In the genomic region with DNA sequence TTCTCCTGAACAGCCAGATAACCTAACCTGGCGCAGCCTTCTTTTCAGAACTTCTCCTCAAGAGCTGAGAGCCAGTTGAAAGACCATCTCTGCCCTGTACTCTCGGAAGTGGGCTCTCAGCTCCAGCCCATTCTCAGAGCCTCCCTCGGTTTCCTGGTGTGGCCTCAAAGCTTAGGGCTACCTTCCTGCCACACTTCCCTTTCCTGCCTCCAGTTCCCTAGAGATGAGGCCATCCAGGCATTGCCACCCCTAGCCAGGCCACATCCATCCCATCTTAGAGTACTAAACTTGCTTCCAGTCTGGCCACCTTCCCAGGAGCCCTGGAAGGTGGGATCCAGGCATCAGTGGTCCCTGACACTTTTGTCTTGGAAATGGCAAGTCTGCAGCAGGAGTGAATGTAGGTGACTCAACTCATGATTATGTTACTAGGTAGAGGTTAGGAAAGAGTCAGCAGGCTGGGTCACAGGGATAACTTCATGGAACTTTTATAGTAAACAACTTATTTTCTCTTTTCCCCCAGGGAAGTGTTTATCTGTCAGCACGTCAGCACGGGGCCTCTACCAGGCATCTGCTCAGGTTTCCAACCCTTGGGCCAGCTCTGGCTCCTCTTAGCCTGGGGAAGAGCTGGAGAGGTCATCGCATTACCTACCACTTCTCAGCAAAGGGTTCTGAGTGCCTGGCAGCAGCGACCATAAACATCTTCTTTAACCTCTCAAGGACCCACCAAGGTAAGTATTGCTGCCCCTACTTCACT, we compare ENCODE assay signal across 8 mouse cellular contexts. TPM values are rescaled to one million over a fixed set of nuclear protein-coding genes. Genes with fewer than 3 reads are reported as not detected.
DNase-seq lines count a peak whose midpoint lies in the region; ATAC-seq and TF ChIP-seq lines count a peak whose summit lies in the region.

No protein-coding gene starts in this region.

- no peak for TF ChIP-seq CTCF in liver, embryonic 14.5 days (IDR thresholded peaks at IDR 0.05; ENCODE audit: low read depth)

- H3K9me3 ChIP-seq in liver, embryonic 14.5 days (ENCODE audit: control insufficient read depth, low read length) = no peaks in the 10 kb centered on the region

- H3K36me3 ChIP-seq in liver, embryonic 14.5 days (replicated peaks; ENCODE audit: control insufficient read depth, insufficient read depth, low read depth) = peaks cover 3% of the 10 kb centered on the region

- peak overlapping the region; percentile 81 to 87 for H3K4me3 ChIP-seq in liver, embryonic 14.5 days (ENCODE audit: insufficient read depth in 1 of 2, low read depth in 2 of 2, low read length in 2 of 2)

- H3K27me3 ChIP-seq in liver, embryonic 14.5 days (ENCODE audit: control insufficient read depth, insufficient read depth, low read length) = no peaks in the 10 kb centered on the region

- DNase-seq in kidney, adult 18-20 months = peak; percentile 55
- DNase-seq in kidney, adult 8-10 months = no peak
- DNase-seq in heart, postnatal 36 days = peak; percentile 26 to 37
- DNase-seq in liver, embryonic 14.5 days (ENCODE audit: low read depth in 3 of 3, low spot score in 3 of 3) = no peak
- no peak for DNase-seq in yolk sac, embryonic 10.5 days (ENCODE audit: low spot score)
- DNase-seq in layer of hippocampus, adult 11-12 months (ENCODE audit: low spot score) = no peak
- DNase-seq in left cerebral cortex, postnatal 10 days (ENCODE audit: extremely low spot score in 1 of 2, low spot score in 2 of 2) = no peak

- WGBS in liver, embryonic 14.5 days (ENCODE audit: insufficient replicate concordance) = 6% methylated on average over 7 of the region's 7 CpGs

- H3K4me1 ChIP-seq in liver, embryonic 14.5 days (replicated peaks; ENCODE audit: control insufficient read depth in 2 of 2, insufficient read depth in 2 of 2, low read length in 1 of 2) = peaks cover 45 to 53% of the 10 kb centered on the region in 2 experiments

- H3K4me2 ChIP-seq in liver, embryonic 14.5 days (ENCODE audit: low read depth) = peak overlapping the region; percentile 73

- peak; percentile 41 for ATAC-seq in common myeloid progenitor, adult 5-6 weeks (replicated peaks; ENCODE audit: low read depth, poor library complexity, severe bottlenecking)
- peak; percentile 27 for ATAC-seq in liver, embryonic 14.5 days (ENCODE audit: insufficient read depth)

- H3K9ac ChIP-seq in liver, embryonic 14.5 days (replicated peaks) = peak overlapping the region; percentile 93

- intact Hi-C loops in heart, postnatal 36 days (cut with DNase I) = loop anchor here (2.0 kb wide), 1 partner anchor 17 kb away; no protein-coding TSS in a partner anchor
- intact Hi-C loops in left cerebral cortex, postnatal 10 days (cut with DNase I) = no loop called here

- no peak for TF ChIP-seq EP300 in liver, embryonic 14.5 days (IDR thresholded peaks at IDR 0.05; ENCODE audit: low read depth)

- peak overlapping the region; percentile 80 for H3K27ac ChIP-seq in liver, embryonic 14.5 days

RNA-seq across cellular contexts. Expression of gene Vamp5, which starts 0.7 kb away (rescaled TPM):
- 83.8 and 85.7 TPM in 2 replicates for total RNA-seq in common myeloid progenitor, adult 5-6 weeks (2017)
- total RNA-seq in heart, postnatal 36 days (2021) = 10 to 100 TPM; 67.4 to 72.6 TPM
- polyA plus RNA-seq in liver, embryonic 14.5 days (2012; rRNA removed) = 72.5 and 80.0 TPM in 2 replicates
- 81.0 and 94.5 TPM in 2 replicates for polyA plus RNA-seq in liver, embryonic 14.5 days (2014; fragmentation: Nextera tagmentation; extraction: Ambion mirVana)
- 1 to 10 TPM; 3.4 to 4.5 TPM for total RNA-seq in left cerebral cortex, postnatal 10 days (2021)

RNA-seq across cellular contexts. Expression of gene Vamp8, which starts 10.9 kb away (rescaled TPM):
- 281 and 362 TPM in 2 replicates for total RNA-seq in common myeloid progenitor, adult 5-6 weeks (2017)
- total RNA-seq in heart, postnatal 36 days (2021) = 10 to 100 TPM; 75.7 to 81.5 TPM
- 129 and 188 TPM in 2 replicates for polyA plus RNA-seq in liver, embryonic 14.5 days (2012; rRNA removed)
- polyA plus RNA-seq in liver, embryonic 14.5 days (2014; fragmentation: Nextera tagmentation; extraction: Ambion mirVana) = 266 and 276 TPM in 2 replicates
- 1 to 10 TPM; 8.1 to 9.4 TPM for total RNA-seq in left cerebral cortex, postnatal 10 days (2021)

RNA-seq across cellular contexts. Expression of gene Rnf181, which starts 12.8 kb away (rescaled TPM):
- total RNA-seq in common myeloid progenitor, adult 5-6 weeks (2017) = 30.2 and 44.7 TPM in 2 replicates
- 10 to 100 TPM; 42.8 to 47.6 TPM for total RNA-seq in heart, postnatal 36 days (2021)
- 40.3 and 42.8 TPM in 2 replicates for polyA plus RNA-seq in liver, embryonic 14.5 days (2012; rRNA removed)
- 68.0 and 75.4 TPM in 2 replicates for polyA plus RNA-seq in liver, embryonic 14.5 days (2014; fragmentation: Nextera tagmentation; extraction: Ambion mirVana)
- total RNA-seq in left cerebral cortex, postnatal 10 days (2021) = 10 to 100 TPM; 66.0 to 68.3 TPM

RNA-seq across cellular contexts. Expression of gene Tmem150a, which starts 24.3 kb away (rescaled TPM):
- total RNA-seq in common myeloid progenitor, adult 5-6 weeks (2017) = 1.2 TPM in 1 of 2 replicates, not detected in the other
- total RNA-seq in heart, postnatal 36 days (2021) = 10 to 100 TPM; 19.3 to 22.6 TPM
- polyA plus RNA-seq in liver, embryonic 14.5 days (2012; rRNA removed) = 39.0 and 58.3 TPM in 2 replicates
- polyA plus RNA-seq in liver, embryonic 14.5 days (2014; fragmentation: Nextera tagmentation; extraction: Ambion mirVana) = 43.6 and 48.0 TPM in 2 replicates
- total RNA-seq in left cerebral cortex, postnatal 10 days (2021) = 10 to 100 TPM; 16.6 to 19.0 TPM

RNA-seq across cellular contexts. Expression of gene 0610030E20Rik, which starts 32.4 kb away (rescaled TPM):
- total RNA-seq in common myeloid progenitor, adult 5-6 weeks (2017) = 25.2 and 25.8 TPM in 2 replicates
- total RNA-seq in heart, postnatal 36 days (2021) = 10 to 100 TPM in 1 of 2 experiments, 1 to 10 TPM in 1; 9.8 to 11.3 TPM
- 8.7 and 10.1 TPM in 2 replicates for polyA plus RNA-seq in liver, embryonic 14.5 days (2012; rRNA removed)
- 7.9 and 10.9 TPM in 2 replicates for polyA plus RNA-seq in liver, embryonic 14.5 days (2014; fragmentation: Nextera tagmentation; extraction: Ambion mirVana)
- 10 to 100 TPM; 12.3 to 13.1 TPM for total RNA-seq in left cerebral cortex, postnatal 10 days (2021)

Comparison
In these comparisons a context has a peak if more than half of its experiments do, and no peak if none do; other contexts are left out.
1. DNase-seq: peak in kidney, adult 18-20 months (single experiment) and heart, postnatal 36 days (2 of 2); none in kidney, adult 8-10 months (0 of 2), liver, embryonic 14.5 days (0 of 3), yolk sac, embryonic 10.5 days (single experiment), layer of hippocampus, adult 11-12 months (single experiment) and left cerebral cortex, postnatal 10 days (0 of 2).
2. RNA of gene Vamp5, which starts 0.7 kb away (total RNA-seq): 83.8 to 85.7 TPM in common myeloid progenitor, adult 5-6 weeks and 67.4 to 72.6 TPM in heart, postnatal 36 days; 3.4 to 4.5 TPM in left cerebral cortex, postnatal 10 days; every median in the first group is over 10 times any median in the second.
3. RNA of gene Vamp8, which starts 10.9 kb away (total RNA-seq): 281 to 362 TPM in common myeloid progenitor, adult 5-6 weeks and 75.7 to 81.5 TPM in heart, postnatal 36 days; 8.1 to 9.4 TPM in left cerebral cortex, postnatal 10 days; every median in the first group is over 4 times any median in the second.